Mouse (Mus musculus) liver, embryonic 14.5 days (tissue): ENCODE measurements around the gene Ppm1l.

ENCODE experiments used
- CTCF ChIP-seq: IDR thresholded peaks from 2 replicates; pipeline ENCODE4 v1.5.1; 2016; ENCODE audit warnings: antibody characterized with exemption, low read depth, control low read depth
- EP300 ChIP-seq: IDR thresholded peaks from 2 replicates; pipeline ENCODE4 v1.6.1; 2016; ENCODE audit warnings: antibody characterized with exemption, low read depth

DNA sequence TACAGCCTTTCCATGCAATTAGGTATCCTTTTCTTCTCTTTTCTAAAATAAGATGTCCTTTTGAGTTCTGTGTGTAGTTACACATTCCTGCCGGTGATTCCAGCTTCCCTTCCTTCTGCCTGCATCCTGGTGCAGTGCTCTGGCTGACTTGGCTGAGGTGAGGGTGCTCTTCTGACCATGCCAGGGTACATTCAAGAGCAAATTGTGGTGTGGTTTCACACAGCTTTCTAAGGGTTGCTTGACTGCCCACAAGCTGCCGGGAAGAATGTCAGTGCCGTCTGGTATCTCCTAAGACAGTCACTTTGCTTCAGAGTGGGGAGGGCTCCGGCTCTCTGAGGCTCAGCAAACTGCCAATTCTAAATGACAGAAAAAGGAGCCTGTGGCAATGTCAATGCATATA lies 167.9 kb downstream of the Ppm1l start:
- no peak for TF ChIP-seq EP300
- TF ChIP-seq CTCF = no peak
